Mouse (Mus musculus) bone marrow, adult 2 months (tissue): ENCODE data around the gene Tdrd3.

Source experiments
- CTCF ChIP-seq: fragments of 200-500 bp; IDR thresholded peaks from 2 replicates; pipeline ENCODE4 v1.5.1; 2011; ENCODE audit warnings: low read length, control low read depth; ENCODE audit not compliant: control insufficient read depth, insufficient read depth
- POLR2A ChIP-seq: fragments of 200-500 bp; IDR thresholded peaks from 2 replicates; pipeline ENCODE4 v1.6.1; 2011; ENCODE audit warnings: low read depth, mild to moderate bottlenecking, control low read depth, low read length, borderline replicate concordance; ENCODE audit not compliant: control insufficient read depth

- TF ChIP-seq CTCF (no peak), POLR2A (no peak)
These were observed 89.5 kb downstream of the Tdrd3 start for GRCm38 (mm10) chr14:87505924-87506323.
